Mouse (Mus musculus) lung, adult 2 months (tissue): ENCODE results near the gene Acyp2.

Experiments
- CTCF ChIP-seq: fragments of 200-500 bp; IDR thresholded peaks from 2 replicates; pipeline ENCODE4 v1.5.1; 2011; ENCODE audit warnings: mild to moderate bottlenecking, low read length, control low read depth; ENCODE audit not compliant: insufficient read depth
- POLR2A ChIP-seq: fragments of 200-500 bp; IDR thresholded peaks from 2 replicates; pipeline ENCODE4 v1.6.1; 2011; ENCODE audit warnings: low read depth, mild to moderate bottlenecking, control low read depth, low read length, borderline replicate concordance; ENCODE audit errors: extremely low read depth

- TF ChIP-seq POLR2A (no peak), CTCF (no peak)
Observed at GRCm38 (mm10) chr11:30517133-30517532, 132.3 kb downstream of the Acyp2 start.
